Mouse (Mus musculus): ENCODE data around the gene Cald1. TPM values are rescaled to one million over a fixed set of nuclear protein-coding genes. Genes with fewer than 3 reads are reported as not detected.
A peak's percentile ranks its signal among the peaks of the same experiment; 100 is the strongest.

Cald1 gene
- polyA plus RNA-seq, 1 experiment from 2014 or later: 301 TPM

DNA sequence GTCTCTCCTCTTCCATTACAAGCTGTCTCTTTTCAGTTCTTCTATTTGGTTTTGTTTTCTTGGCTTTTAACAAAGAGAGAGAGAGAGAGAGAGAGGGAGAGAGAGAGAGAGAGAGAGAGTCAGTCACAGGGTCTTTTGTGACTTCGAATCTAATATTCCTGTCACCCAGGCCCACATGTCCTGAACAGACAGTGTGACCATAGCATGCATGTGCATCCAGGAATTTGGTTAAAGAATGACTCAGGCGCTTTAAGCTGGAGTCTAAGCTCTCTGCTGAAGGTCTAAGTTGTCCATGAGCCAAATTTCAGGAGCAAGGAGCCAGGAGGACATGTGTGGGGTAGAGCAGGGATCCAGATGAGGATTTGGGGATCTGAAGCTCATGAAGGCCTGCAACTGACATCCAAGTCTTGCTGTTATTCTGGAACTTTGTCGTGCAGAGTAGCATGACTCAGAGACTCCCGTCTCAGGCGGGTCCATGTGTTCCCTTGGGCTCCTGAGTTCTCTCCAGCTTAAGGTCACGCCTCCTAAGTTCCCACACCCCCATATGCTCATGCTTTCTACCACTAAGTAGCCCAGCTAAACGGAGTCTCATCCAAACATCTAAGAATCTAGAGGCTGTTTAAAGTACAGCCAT lies 152.3 kb downstream of the Cald1 start:
- Histone ChIP-seq H3K36me3 (ENCODE audit: control insufficient read depth, insufficient read depth, low read length) (peaks cover 2% of the 10 kb centered on the region; the same call in 1 of the 2 replicates), H3K9me3 (ENCODE audit: control insufficient read depth, low read length) (no peaks in the 10 kb centered on the region), H3K4me3 (ENCODE audit: low read depth, low read length) (no peak overlapping the region), H3K27me3 (ENCODE audit: control insufficient read depth, insufficient read depth, low read length) (no peaks in the 10 kb centered on the region), H3K4me1 (replicated peaks; ENCODE audit: control insufficient read depth, insufficient read depth) (no peaks in the 10 kb centered on the region), H3K27ac (replicated peaks) (0 out of 2 replicates have a peak overlapping the region, but pooled peaks have one; percentile 2), H3K9ac (ENCODE audit: low read length) (no peak overlapping the region), H3K4me2 (replicated peaks; ENCODE audit: low read depth) (no peak overlapping the region)
- TF ChIP-seq CTCF (IDR thresholded peaks at IDR 0.05; ENCODE audit: low read depth) (no peak), EP300 (optimal IDR thresholded peaks at IDR 0.05) (no peak)
- ATAC-seq (ENCODE audit: low FRiP score, low TSS enrichment): peak; percentile 56; the same call in 1 of the 2 replicates
- DNase-seq (ENCODE audit: low spot score): no peak
- WGBS: 39% methylated on average over 7 of the region's 7 CpGs

- TF ChIP-seq CTCF (IDR thresholded peaks at IDR 0.05; ENCODE audit: low read depth) (no peak), EP300 (optimal IDR thresholded peaks at IDR 0.05) (no peak)
- H3K4me1 ChIP-seq (replicated peaks; ENCODE audit: control insufficient read depth, insufficient read depth): no peaks in the 10 kb centered on the region
- H3K4me3 ChIP-seq (ENCODE audit: low read depth, low read length): no peak overlapping the region
- no peak overlapping the region for H3K4me2 ChIP-seq (replicated peaks; ENCODE audit: low read depth)
- H3K9me3 ChIP-seq (ENCODE audit: control insufficient read depth, low read length): no peaks in the 10 kb centered on the region
- ATAC-seq (ENCODE audit: low FRiP score, low TSS enrichment) (no peak), DNase-seq (ENCODE audit: low spot score) (no peak)
- H3K27ac ChIP-seq (replicated peaks): no peak overlapping the region
- peaks cover 2% of the 10 kb centered on the region; the same call in 1 of the 2 replicates for H3K36me3 ChIP-seq (ENCODE audit: control insufficient read depth, insufficient read depth, low read length)
- no peak overlapping the region for H3K9ac ChIP-seq (ENCODE audit: low read length)
- H3K27me3 ChIP-seq (ENCODE audit: control insufficient read depth, insufficient read depth, low read length): no peaks in the 10 kb centered on the region
Measured at GRCm38 (mm10) chr6:34751625-34752024, 153.3 kb downstream of the Cald1 start.

GRCm38 (mm10) chr6:34754448-34754847 lies 156.1 kb downstream of the Cald1 start:
- Histone ChIP-seq H3K27me3 (ENCODE audit: control insufficient read depth, insufficient read depth, low read length) (no peaks in the 10 kb centered on the region), H3K27ac (replicated peaks) (no peak overlapping the region), H3K9me3 (ENCODE audit: control insufficient read depth, low read length) (no peaks in the 10 kb centered on the region), H3K4me3 (ENCODE audit: low read depth, low read length) (no peak overlapping the region), H3K36me3 (ENCODE audit: control insufficient read depth, insufficient read depth, low read length) (0 out of 2 replicates have a peak, but pooled peaks cover 2% of the 10 kb centered on the region), H3K4me1 (replicated peaks; ENCODE audit: control insufficient read depth, insufficient read depth) (no peaks in the 10 kb centered on the region), H3K9ac (ENCODE audit: low read length) (no peak overlapping the region), H3K4me2 (replicated peaks; ENCODE audit: low read depth) (no peak overlapping the region)
- peak; percentile 86 for ATAC-seq (ENCODE audit: low FRiP score, low TSS enrichment)
- DNase-seq (ENCODE audit: low spot score): peak; percentile 68
- 15% methylated on average over 5 of the region's 5 CpGs for WGBS
- TF ChIP-seq EP300 (optimal IDR thresholded peaks at IDR 0.05) (no peak), CTCF (IDR thresholded peaks at IDR 0.05; ENCODE audit: low read depth) (peak; percentile 86)

DNA sequence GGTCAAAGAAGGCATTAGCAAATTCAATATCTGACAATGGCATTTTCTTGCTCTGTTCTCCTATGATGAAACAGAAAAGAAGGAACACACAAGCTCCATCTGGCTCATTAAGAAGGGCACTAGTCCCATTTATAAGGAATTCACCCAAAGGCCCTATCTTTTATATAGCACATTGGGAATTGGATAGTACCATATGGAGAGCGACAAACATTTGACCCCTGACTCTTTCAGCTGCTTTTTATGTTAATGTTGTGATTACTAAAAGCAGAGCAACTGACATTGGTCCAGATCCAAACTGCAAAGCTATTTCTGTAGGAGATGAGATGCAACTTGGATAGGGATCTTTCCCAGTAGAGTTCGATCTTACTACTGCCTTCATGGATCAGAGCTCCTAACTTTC lies 160.0 kb downstream of the Cald1 start:
- no peak overlapping the region for H3K27ac ChIP-seq (replicated peaks)
- 52% methylated on average over 2 of the region's 2 CpGs for WGBS
- H3K9ac ChIP-seq (ENCODE audit: low read length): no peak overlapping the region
- no peaks in the 10 kb centered on the region for H3K9me3 ChIP-seq (ENCODE audit: control insufficient read depth, low read length)
- no peak overlapping the region for H3K4me3 ChIP-seq (ENCODE audit: low read depth, low read length)
- H3K36me3 ChIP-seq (ENCODE audit: control insufficient read depth, insufficient read depth, low read length): 0 out of 2 replicates have a peak, but pooled peaks cover 2% of the 10 kb centered on the region
- ATAC-seq (ENCODE audit: low FRiP score, low TSS enrichment) (no peak), DNase-seq (ENCODE audit: low spot score) (no peak)
- TF ChIP-seq EP300 (optimal IDR thresholded peaks at IDR 0.05) (no peak), CTCF (IDR thresholded peaks at IDR 0.05; ENCODE audit: low read depth) (no peak)
- H3K4me1 ChIP-seq (replicated peaks; ENCODE audit: control insufficient read depth, insufficient read depth): no peaks in the 10 kb centered on the region
- no peaks in the 10 kb centered on the region for H3K27me3 ChIP-seq (ENCODE audit: control insufficient read depth, insufficient read depth, low read length)
- H3K4me2 ChIP-seq (replicated peaks; ENCODE audit: low read depth): no peak overlapping the region

- no peak overlapping the region for H3K27ac ChIP-seq (replicated peaks)
- H3K36me3 ChIP-seq (ENCODE audit: control insufficient read depth, insufficient read depth, low read length): 0 out of 2 replicates have a peak, but pooled peaks cover 2% of the 10 kb centered on the region
- no peaks in the 10 kb centered on the region for H3K27me3 ChIP-seq (ENCODE audit: control insufficient read depth, insufficient read depth, low read length)
- H3K9ac ChIP-seq (ENCODE audit: low read length): no peak overlapping the region
- TF ChIP-seq CTCF (IDR thresholded peaks at IDR 0.05; ENCODE audit: low read depth) (peak; percentile 76), EP300 (optimal IDR thresholded peaks at IDR 0.05) (no peak)
- no peak overlapping the region for H3K4me3 ChIP-seq (ENCODE audit: low read depth, low read length)
- 40% methylated on average over 4 of the region's 4 CpGs for WGBS
- no peaks in the 10 kb centered on the region for H3K4me1 ChIP-seq (replicated peaks; ENCODE audit: control insufficient read depth, insufficient read depth)
- no peak for ATAC-seq (ENCODE audit: low FRiP score, low TSS enrichment)
- no peaks in the 10 kb centered on the region for H3K9me3 ChIP-seq (ENCODE audit: control insufficient read depth, low read length)
- no peak for DNase-seq (ENCODE audit: low spot score)
- no peak overlapping the region for H3K4me2 ChIP-seq (replicated peaks; ENCODE audit: low read depth)
Measured at GRCm38 (mm10) chr6:34760023-34760422, 161.7 kb downstream of the Cald1 start.

DNA sequence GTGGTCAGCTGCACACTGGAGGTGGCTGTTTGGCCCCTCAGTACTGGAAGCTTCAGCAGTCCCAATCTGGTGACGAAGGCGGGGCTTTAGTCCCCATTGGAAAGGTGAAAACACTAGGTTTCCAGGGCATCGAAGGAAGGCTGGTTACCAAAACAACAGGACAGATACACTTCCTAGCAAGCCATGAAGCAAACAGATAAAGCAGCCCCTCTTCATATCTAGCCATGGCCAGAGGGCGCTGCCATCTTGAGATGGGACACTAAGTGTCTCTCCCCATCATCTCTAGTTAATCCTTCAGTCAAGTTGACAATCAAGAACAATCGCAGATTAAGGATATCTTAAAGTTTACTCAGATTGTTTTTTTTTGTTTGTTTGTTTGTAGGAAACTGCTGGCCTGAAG lies 167.4 kb downstream of the Cald1 start:
- H3K4me3 ChIP-seq (ENCODE audit: low read depth, low read length): no peak overlapping the region
- no peak overlapping the region for H3K4me2 ChIP-seq (replicated peaks; ENCODE audit: low read depth)
- WGBS: 89% methylated on average over 5 of the region's 5 CpGs
- H3K36me3 ChIP-seq (ENCODE audit: control insufficient read depth, insufficient read depth, low read length): peaks cover 3% of the 10 kb centered on the region; the same call in 1 of the 2 replicates
- no peaks in the 10 kb centered on the region for H3K27me3 ChIP-seq (ENCODE audit: control insufficient read depth, insufficient read depth, low read length)
- no peaks in the 10 kb centered on the region for H3K4me1 ChIP-seq (replicated peaks; ENCODE audit: control insufficient read depth, insufficient read depth)
- no peak overlapping the region for H3K27ac ChIP-seq (replicated peaks)
- no peak for ATAC-seq (ENCODE audit: low FRiP score, low TSS enrichment)
- DNase-seq (ENCODE audit: low spot score): no peak
- no peak overlapping the region for H3K9ac ChIP-seq (ENCODE audit: low read length)
- TF ChIP-seq EP300 (optimal IDR thresholded peaks at IDR 0.05) (no peak), CTCF (IDR thresholded peaks at IDR 0.05; ENCODE audit: low read depth) (no peak)
- no peaks in the 10 kb centered on the region for H3K9me3 ChIP-seq (ENCODE audit: control insufficient read depth, low read length)
